Mouse (Mus musculus) monocyte, adult 5-6 weeks (primary cell): ENCODE results near the gene Prps1. TPM values are rescaled to one million over a fixed set of nuclear protein-coding genes. Genes with fewer than 3 reads are reported as not detected.
"Not testable (repeated sequence)": the region's sequence is repeated elsewhere in the genome, so short reads cannot be mapped to it uniquely, and the experiment has no call there.

Source experiments
- ATAC-seq: fragments of 153-309, 156-312 bp; replicated peaks from 2 replicates; pipeline ENCODE4 v1.8.0; 2017; ENCODE audit warnings: mild to moderate bottlenecking; ENCODE audit not compliant: low TSS enrichment, insufficient number of reproducible peaks, severe bottlenecking, poor library complexity, low FRiP score
- total RNA-seq: library from RNA; stranded (forward); fragments of 200-1000, 200-491, 200-594 nt; gene quantifications from 3 replicates; pipeline ENCODE4 v1.2.3, GENCODE M21; 2017

Prps1 gene
- total RNA-seq, 1 experiment from 2014 or later = 40.5 TPM

GRCm38 (mm10) chrX:140494170-140494569, 37.8 kb downstream of the Prps1 start:
- no peak for ATAC-seq

- not testable (repeated sequence) for ATAC-seq
Measured at GRCm38 (mm10) chrX:140498431-140498830, 42.0 kb downstream of the Prps1 start.

DNA sequence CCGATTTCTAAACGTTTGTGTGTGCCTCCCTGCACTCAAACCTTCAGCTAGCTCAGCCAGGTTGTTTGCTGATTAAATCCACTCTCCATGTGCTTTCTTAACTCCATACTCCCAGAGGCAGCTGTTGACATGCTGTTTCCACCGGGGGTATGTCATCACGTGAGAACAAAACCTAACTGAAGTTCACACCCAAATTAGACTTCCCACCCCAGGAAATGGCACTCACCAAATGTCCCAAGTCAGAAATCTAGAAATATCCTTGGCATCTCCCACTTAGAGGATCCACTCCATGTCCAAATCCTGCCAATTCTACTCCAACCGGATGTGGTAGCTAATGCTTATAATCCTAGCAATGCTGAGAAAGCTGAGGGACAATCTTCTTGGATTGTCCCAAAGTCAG, 43.9 kb downstream of the Prps1 start:
- ATAC-seq = no peak

DNA sequence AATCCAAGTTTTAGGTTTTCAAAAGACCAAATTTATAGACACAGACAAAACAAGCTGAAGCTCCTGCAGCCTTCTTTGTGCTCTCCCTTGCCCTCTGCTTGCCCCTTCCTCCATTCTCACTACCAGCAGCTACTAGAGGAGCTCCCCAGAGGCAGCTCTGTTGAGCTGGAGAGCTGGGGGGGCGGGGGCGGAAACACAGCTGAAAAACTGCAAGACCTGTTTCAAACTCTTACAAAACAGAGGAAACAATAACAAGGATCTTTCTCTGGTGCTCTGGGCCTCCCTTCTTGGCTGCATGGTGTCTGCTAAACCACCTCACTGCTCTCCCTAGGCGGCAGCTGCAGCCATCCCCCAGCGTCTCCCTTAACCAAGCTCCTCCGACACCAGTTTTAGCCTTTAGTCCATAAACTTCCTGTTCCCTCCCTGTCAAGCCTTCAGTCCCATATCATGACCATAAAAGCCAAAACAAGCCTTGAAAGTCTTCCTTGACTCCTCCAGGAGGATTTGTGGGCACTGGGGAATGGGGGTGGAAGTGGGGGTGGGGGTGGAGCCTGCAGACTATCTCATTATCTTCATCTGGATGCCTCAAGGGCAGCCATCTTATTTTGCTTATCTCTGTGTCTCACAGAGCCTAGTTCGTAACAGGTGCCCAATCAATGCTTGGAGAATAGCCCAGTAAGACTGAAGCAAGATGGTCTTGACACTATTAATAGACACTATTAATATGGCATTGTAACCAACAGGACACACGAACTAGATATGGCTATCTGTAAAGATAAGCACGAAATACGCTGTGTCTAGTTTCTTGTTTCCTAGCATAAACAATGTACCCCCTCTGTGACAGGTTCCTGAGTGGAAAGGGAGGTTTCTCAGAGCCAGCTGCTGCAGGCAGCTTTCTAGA, 45.2 kb downstream of the Prps1 start:
- ATAC-seq = no peak

GRCm38 (mm10) chrX:140503905-140504304, 47.5 kb downstream of the Prps1 start:
- peak; percentile 28; the same call in 1 of the 2 replicates for ATAC-seq

DNA sequence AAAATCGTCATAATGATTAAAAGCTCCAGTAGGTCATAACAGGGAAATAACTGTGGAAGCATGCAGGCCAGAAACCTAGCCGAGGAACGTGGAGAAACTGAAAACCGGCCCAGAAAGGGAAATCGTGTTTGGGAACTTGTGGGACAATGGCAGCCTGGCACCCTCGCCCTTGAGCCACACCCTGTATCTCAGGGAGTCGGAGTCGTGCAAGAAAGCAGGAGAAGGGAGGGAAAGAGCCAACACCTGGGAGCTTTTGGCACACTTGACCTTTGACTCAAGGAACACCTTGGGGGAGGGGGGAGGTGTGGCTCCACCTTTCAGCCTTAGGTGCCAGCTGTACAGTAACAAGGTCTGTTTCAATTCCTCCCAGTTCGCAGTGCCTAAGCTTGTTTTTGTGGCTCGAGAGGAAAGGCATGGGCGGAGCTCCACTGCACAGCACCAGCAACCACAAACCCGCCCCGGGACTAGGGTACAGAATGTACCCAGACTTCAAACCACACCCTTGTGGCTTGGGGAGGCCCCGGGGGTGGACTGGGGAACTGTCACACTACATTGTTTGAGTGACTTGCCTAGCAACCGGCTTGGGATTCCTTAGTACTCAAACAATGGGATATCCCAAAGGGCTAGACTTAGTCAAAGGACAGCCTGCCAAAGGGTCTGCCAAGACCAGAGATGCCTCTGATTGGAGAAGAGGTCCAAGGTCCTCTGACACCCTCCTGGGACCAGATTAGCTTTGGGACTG, 49.3 kb downstream of the Prps1 start:
- ATAC-seq = peak; percentile 87

DNA sequence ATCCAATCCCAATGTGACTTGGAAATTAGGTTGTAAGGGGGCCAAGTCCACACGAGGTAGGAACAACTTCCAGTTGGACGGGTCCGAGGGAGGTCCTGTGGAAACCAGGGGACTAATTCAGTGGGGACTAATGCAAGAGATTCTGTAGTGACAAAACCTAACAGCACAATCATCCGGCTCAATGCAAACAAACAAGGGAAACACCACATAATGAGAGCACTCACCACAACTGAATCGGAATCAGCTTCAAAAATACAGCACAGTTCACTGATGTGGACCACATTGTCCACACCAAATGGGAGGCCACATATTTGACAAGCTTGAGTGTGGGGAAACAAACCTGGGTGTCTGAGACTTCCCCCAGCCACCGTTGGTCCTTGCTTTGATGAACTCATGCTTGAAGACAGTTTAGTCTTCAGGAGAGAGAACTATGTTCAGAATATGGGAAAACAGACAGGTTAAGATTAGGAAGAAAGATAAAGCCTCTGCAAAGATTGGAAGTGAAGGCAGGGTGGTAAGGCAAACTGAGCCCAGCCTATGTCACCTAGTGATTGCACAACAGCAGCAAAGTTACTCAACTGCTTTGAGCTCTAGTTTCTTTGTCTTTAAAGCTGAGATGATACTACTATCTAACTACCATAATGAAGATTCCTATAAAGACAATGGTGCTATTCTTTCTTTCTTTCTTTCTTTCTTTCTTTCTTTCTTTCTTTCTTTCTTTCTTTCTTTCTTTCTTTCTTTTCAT, 50.2 kb downstream of the Prps1 start:
- no peak for ATAC-seq

GRCm38 (mm10) chrX:140507377-140507776, 51.0 kb downstream of the Prps1 start:
- ATAC-seq = no peak

- not testable (repeated sequence) for ATAC-seq
Measured at GRCm38 (mm10) chrX:140508791-140509190, 52.4 kb downstream of the Prps1 start.

- no peak for ATAC-seq
Measured at GRCm38 (mm10) chrX:140509817-140510216, 53.4 kb downstream of the Prps1 start.

DNA sequence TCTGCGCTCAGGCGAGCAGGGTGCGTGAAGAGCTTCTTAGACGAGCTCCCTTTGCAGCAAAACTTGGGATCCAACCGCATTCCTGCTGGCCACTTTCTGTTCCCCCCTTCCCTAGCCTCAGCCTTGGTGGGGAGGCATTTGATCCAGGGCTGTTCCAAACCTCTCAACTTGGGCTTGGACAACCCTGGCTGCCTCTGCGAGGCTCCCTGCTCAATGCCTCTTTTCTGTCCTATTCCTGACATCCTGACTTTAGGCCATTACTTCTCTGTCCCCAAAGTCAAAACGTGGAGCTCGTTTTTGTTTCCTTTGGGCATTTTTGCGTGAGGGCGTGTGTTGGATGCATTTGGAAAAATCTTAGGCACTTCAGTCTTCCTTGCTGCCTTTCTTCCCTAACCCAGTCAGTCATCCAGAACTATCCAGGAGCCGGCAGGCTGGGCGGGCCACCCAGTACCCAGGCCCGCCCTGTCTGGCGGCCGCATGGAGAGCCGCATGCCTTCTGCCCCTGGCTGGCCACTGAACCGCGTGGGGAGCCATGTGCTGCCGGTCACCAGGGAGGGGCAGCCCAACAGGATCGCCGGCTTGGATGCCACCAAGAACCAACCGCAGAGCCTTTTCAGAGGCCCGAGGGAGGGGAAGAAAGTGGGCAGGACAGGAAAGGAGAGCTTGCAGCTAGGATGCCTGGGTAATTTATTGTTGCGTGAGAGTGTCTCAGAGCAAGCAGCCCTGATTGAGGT, 54.5 kb downstream of the Prps1 start:
- ATAC-seq = peak; percentile 75

DNA sequence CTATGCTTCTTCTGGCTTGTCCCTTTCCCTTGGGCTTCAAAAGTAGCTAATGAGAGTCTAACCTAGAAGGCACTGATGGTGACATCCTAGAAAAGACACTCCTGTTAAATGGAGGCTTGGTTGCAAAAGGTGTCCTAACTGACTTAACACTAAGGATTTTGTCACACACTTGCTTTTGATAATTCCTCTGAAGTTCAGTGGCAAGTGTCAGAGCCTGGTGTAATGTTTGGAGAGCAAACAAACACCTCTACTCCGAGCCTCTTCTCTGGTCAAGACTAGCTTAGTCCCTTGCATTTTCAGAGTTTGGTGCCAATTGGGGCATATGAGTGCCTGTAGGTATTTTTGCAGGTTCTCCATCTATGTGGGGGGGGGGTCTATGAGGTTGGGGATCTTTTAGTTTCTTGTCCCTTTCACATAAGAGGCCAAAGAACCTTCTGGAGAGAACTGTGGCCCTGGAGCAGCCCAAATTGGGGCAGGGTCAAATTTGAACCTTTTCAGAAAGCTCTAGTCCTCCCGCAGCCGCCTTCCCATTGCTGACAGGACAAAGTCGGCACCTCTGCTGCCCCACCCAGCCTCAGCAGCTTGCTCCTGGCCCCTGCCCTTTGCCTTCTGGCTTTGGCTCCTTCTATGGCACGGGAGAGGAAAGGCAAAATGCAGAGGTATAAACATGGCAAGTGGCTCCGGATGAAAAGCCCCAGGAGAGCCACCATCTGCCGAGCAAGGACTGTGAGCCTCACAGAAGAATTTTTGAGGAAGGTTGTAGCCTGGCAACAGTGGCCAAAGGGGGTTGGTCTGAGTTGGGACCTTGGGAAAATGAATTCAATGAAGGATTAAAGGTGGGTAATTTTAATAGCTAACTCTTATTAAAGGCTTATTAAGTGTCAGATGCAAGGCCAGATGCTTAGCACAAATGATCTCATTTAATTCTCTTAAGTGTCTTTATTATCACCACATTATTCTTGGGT, 55.6 kb downstream of the Prps1 start:
- ATAC-seq = no peak

DNA sequence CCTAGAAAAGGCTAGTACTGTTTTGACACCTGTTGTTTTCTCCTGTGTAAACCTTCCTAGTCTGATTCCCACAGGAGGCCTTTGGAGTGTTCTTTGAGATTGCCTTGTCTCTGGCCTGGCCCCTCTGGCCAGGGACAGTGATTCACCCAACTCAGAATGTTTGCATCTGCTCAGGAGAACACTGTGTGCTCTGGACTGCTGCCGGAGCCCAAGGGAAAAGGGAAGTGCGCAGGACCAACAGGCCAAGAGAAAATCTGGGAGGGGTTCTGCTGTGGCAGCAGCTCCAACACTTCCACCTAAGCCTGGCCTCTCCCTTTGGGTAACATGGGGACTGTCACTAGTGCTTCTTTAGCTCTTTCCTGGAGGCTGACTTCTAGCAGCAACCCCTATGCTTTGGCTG, 57.0 kb downstream of the Prps1 start:
- ATAC-seq = 0 out of 2 replicates have a peak, but pooled peaks have one; percentile 54

- no peak for ATAC-seq
Measured at GRCm38 (mm10) chrX:140518351-140518750, 61.9 kb downstream of the Prps1 start.

DNA sequence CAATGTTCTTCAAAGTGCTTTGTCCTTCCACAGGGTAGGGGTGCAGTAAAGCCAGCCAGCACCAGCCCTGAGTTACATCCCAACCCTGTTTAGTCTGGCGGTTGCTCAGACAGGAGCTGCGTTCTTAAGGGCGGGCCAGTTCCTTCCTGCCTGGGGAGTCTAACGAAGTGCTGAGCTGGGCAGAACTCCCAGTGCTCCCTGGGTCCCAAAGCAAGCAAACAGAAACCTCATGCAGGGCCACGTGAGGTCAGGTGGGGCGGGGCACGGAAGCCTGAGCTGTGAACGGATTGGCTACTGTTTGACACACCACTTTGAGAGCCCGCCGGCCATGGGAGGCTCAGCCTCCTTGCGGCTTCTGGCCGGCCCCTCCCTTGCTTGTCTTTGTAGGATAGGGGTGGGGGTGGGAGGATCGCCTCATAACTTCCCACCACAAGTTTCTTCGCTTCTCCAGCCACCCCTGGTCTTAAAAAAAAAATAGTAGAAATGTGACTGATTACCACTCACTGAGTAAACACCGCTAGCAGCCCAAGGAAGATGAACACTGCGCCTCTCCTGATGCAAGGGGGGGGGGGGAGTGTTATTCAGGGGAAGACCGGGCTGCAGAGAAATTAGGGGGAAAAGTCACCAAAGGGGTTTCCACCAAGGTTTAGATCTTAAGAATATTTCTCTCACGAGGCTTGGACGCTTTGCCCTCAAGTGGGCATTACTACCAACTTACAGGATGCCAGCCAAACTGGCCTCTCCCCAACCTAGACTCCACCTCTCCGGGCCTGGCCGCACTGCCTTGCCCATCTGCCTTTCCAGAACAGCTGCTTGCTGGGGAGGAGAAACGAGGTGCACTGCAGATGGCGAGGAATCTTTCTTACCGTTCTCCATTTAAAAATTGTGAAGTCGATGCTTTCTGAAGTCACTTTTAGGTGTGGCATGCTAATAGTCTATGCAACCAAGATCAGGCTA, 64.0 kb downstream of the Prps1 start:
- ATAC-seq = peak; percentile 99

DNA sequence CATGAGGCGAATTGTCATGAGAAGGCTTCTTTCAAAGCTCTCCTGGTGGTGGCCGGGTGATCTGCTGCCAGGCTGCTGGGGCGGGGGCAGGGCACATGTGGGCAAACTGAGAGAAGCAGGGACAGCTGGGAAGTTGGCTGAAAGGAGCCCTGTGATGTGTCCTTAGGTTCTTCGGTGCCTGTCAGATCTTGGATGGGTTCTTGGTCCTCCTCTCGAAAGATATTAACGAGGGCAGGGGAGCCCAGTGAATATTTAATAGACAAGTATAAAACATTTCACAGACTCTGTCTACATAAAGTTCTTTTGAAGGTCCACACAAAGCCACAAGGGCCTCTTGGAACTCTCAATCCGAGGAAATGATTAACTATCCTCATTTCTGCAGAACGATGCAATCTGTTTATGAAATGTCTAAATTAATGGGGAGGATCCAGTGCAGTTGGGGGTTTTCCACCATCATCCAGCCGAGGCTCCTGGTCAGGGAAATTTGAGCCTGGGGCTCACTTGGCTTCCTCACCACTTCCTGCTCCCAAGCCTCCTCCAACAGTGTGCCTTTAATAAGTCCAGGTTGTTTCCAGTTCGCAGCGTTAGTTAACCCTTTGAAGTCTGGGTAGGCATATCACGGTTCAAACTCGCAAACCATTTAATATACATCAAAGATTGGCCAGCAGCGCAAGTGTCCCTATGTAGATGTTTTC, 65.8 kb downstream of the Prps1 start:
- ATAC-seq = no peak
